Mouse (Mus musculus): ENCODE measurements around the gene Actl10. TPM values are rescaled to one million over a fixed set of nuclear protein-coding genes. Genes with fewer than 3 reads are reported as not detected.

Gene Actl10
- total and polyA plus RNA-seq, 3 experiments: 0.35 to 0.79 TPM; not detected in 1

DNA sequence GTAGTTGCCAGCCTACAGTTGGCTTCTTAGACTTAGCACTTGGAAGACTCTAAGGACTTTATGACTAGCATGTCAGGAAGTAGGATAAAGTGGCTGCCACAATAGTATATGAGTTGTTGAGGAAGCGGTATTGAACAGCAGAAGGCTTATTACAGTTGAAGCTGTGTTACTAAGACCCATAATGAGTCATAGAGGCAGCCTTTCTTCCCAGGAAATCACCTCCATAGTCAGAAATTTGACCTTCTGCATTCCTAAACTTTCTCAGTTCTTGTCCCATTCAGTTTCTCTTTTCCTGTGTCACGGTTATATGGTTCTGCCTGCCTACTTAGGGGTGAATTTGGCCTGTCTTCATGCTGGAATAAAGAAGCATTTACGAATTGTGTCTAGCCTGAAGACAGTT lies 34.6 kb upstream of the Actl10 start:
- no peak for TF ChIP-seq MYC (IDR thresholded peaks at IDR 0.05; ENCODE audit: low read depth, low read length)
- no peak for TF ChIP-seq EP300 (IDR thresholded peaks at IDR 0.05; ENCODE audit: low read depth in 1 of 2, low read length in 2 of 2)
- TF ChIP-seq ZKSCAN1 (IDR thresholded peaks at IDR 0.05; ENCODE audit: low read depth, low read length): no peak
- no peak for TF ChIP-seq MYB (IDR thresholded peaks at IDR 0.05; ENCODE audit: low read depth, low read length)
- TF ChIP-seq SIN3A (IDR thresholded peaks at IDR 0.05; ENCODE audit: low read length): no peak
- TF ChIP-seq MAZ (IDR thresholded peaks at IDR 0.05; ENCODE audit: low read depth, low read length): no peak
- no peak for TF ChIP-seq CHD2 (IDR thresholded peaks at IDR 0.05; ENCODE audit: low read length)
- TF ChIP-seq CTCF (IDR thresholded peaks at IDR 0.05 in 2 of 3, conservative IDR thresholded peaks at IDR 0.05 in 1 of 3; ENCODE audit: control insufficient read depth in 1 of 3, insufficient read depth in 1 of 3, low read depth in 2 of 3, low read length in 3 of 3, poor library complexity in 1 of 3, severe bottlenecking in 1 of 3): no peak
- TF ChIP-seq MAFK (IDR thresholded peaks at IDR 0.05; ENCODE audit: borderline replicate concordance, low read depth, low read length): no peak
- TF ChIP-seq MAX (IDR thresholded peaks at IDR 0.05; ENCODE audit: low read length): no peak
- TF ChIP-seq ZC3H11A (IDR thresholded peaks at IDR 0.05; ENCODE audit: low read depth, low read length): no peak
- no peak for TF ChIP-seq TCF12 (IDR thresholded peaks at IDR 0.05; ENCODE audit: low read depth, low read length)
- no peak for TF ChIP-seq RAD21 (IDR thresholded peaks at IDR 0.05; ENCODE audit: low read depth, low read length)
- no peak for TF ChIP-seq NRF1 (IDR thresholded peaks at IDR 0.05; ENCODE audit: insufficient read depth, low read depth, low read length, poor library complexity, severe bottlenecking)
- TF ChIP-seq UBTF (IDR thresholded peaks at IDR 0.05; ENCODE audit: borderline replicate concordance, insufficient read depth, low read depth, low read length): no peak
- TF ChIP-seq ZMIZ1 (IDR thresholded peaks at IDR 0.05; ENCODE audit: low read depth, low read length): no peak
- no peak for TF ChIP-seq HCFC1 (IDR thresholded peaks at IDR 0.05; ENCODE audit: low read depth, low read length)
- H3K36me3 ChIP-seq (ENCODE audit: control insufficient read depth in 1 of 2, insufficient read depth in 2 of 2, low read length in 2 of 2): peaks cover 1 to 6% of the 10 kb centered on the region in 2 experiments
- no peaks in the 10 kb centered on the region for H3K9me3 ChIP-seq (replicated peaks; ENCODE audit: insufficient read depth, low read length)
- H3K79me2 ChIP-seq (ENCODE audit: control insufficient read depth, insufficient read depth, low read length, poor library complexity): no peaks in the 10 kb centered on the region
- no peak overlapping the region for H3K9ac ChIP-seq (ENCODE audit: control insufficient read depth, low read depth, low read length, poor library complexity, severe bottlenecking)
- H3K27ac ChIP-seq (ENCODE audit: control insufficient read depth, low read depth, low read length): no peak overlapping the region
- no peaks in the 10 kb centered on the region for H3K27me3 ChIP-seq (ENCODE audit: control insufficient read depth in 1 of 2, insufficient read depth in 2 of 2, low read length in 2 of 2)
- H3K4me1 ChIP-seq (ENCODE audit: control insufficient read depth in 1 of 2, insufficient read depth in 2 of 2, low read length in 2 of 2): peaks cover 0 to 4% of the 10 kb centered on the region in 2 experiments; a peak in 1 of 4 replicates
- no peak overlapping the region for H3K4me3 ChIP-seq (ENCODE audit: control insufficient read depth in 1 of 2, insufficient read depth in 1 of 2, low read depth in 2 of 2, low read length in 2 of 2)
- no peak for DNase-seq (ENCODE audit: low read depth, low spot score)

DNA sequence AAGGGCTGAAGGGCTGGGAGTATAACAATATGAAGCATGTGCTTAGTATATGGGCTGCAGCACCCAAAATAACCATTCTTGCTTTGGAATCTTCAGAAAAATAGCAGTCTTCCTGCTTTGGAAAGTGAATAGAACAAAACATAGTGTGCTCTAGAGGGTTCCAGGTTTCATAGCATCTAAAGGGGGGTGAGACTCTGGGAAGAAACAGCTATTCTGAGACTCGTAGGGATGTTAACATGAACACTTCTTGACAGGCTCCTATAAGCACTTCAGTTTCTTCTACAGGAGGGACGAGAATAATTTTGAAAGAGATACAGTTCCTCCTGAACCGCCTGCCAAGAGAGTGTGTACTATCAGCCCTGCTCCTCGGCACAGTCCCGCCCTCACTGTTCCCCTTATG lies 34.2 kb upstream of the Actl10 start:
- no peak for TF ChIP-seq KAT2A (conservative IDR thresholded peaks at IDR 0.05; ENCODE audit: low read depth, low read length)
- TF ChIP-seq HCFC1 (IDR thresholded peaks at IDR 0.05; ENCODE audit: low read depth, low read length): no peak
- TF ChIP-seq ZNF384 (IDR thresholded peaks at IDR 0.05; ENCODE audit: low read depth, low read length): no peak
- no peak for TF ChIP-seq RAD21 (IDR thresholded peaks at IDR 0.05; ENCODE audit: low read depth, low read length)
- no peak for TF ChIP-seq NRF1 (IDR thresholded peaks at IDR 0.05; ENCODE audit: insufficient read depth, low read depth, low read length, poor library complexity, severe bottlenecking)
- no peak for TF ChIP-seq POLR2AphosphoS5 (IDR thresholded peaks at IDR 0.05; ENCODE audit: borderline replicate concordance, low read depth, low read length)
- TF ChIP-seq USF2 (IDR thresholded peaks at IDR 0.05; ENCODE audit: borderline replicate concordance in 1 of 2, insufficient read depth in 1 of 2, low read depth in 1 of 2, low read length in 2 of 2): no peak
- no peak for TF ChIP-seq E2F4 (IDR thresholded peaks at IDR 0.05; ENCODE audit: borderline replicate concordance, low read depth, low read length)
- no peak for TF ChIP-seq CTCF (IDR thresholded peaks at IDR 0.05 in 2 of 3, conservative IDR thresholded peaks at IDR 0.05 in 1 of 3; ENCODE audit: control insufficient read depth in 1 of 3, insufficient read depth in 1 of 3, low read depth in 2 of 3, low read length in 3 of 3, poor library complexity in 1 of 3, severe bottlenecking in 1 of 3)
- TF ChIP-seq EP300 (IDR thresholded peaks at IDR 0.05; ENCODE audit: low read depth in 1 of 2, low read length in 2 of 2): no peak
- TF ChIP-seq CHD1 (IDR thresholded peaks at IDR 0.05; ENCODE audit: low read depth, low read length): no peak
- no peak for TF ChIP-seq UBTF (IDR thresholded peaks at IDR 0.05; ENCODE audit: borderline replicate concordance, insufficient read depth, low read depth, low read length)
- Histone ChIP-seq H3K36me3 (ENCODE audit: control insufficient read depth in 1 of 2, insufficient read depth in 2 of 2, low read length in 2 of 2) (peaks cover 0 to 10% of the 10 kb centered on the region in 2 experiments), H3K27ac (ENCODE audit: control insufficient read depth, low read depth, low read length) (no peak overlapping the region), H3K27me3 (ENCODE audit: control insufficient read depth in 1 of 2, insufficient read depth in 2 of 2, low read length in 2 of 2) (no peaks in the 10 kb centered on the region), H3K79me2 (ENCODE audit: control insufficient read depth, insufficient read depth, low read length, poor library complexity) (no peaks in the 10 kb centered on the region), H3K9me3 (replicated peaks; ENCODE audit: insufficient read depth, low read length) (no peaks in the 10 kb centered on the region), H3K4me3 (ENCODE audit: control insufficient read depth in 1 of 2, insufficient read depth in 1 of 2, low read depth in 2 of 2, low read length in 2 of 2) (no peak overlapping the region), H3K9ac (ENCODE audit: control insufficient read depth, low read depth, low read length, poor library complexity, severe bottlenecking) (no peak overlapping the region), H3K4me1 (ENCODE audit: control insufficient read depth in 1 of 2, insufficient read depth in 2 of 2, low read length in 2 of 2) (peaks cover 0 to 7% of the 10 kb centered on the region in 2 experiments; a peak in 2 of 4 replicates)
- no peak for DNase-seq (ENCODE audit: low read depth, low spot score)

Measured in MEL (cell line).